Mouse (Mus musculus) bone marrow, adult 2 months (tissue): ENCODE results near the gene Ccdc78.

ENCODE experiments used
- CTCF ChIP-seq: fragments of 200-500 bp; IDR thresholded peaks from 2 replicates; pipeline ENCODE4 v1.5.1; 2011; ENCODE audit warnings: low read length, control low read depth; ENCODE audit not compliant: control insufficient read depth, insufficient read depth
- POLR2A ChIP-seq: fragments of 200-500 bp; IDR thresholded peaks from 2 replicates; pipeline ENCODE4 v1.6.1; 2011; ENCODE audit warnings: low read depth, mild to moderate bottlenecking, control low read depth, low read length, borderline replicate concordance; ENCODE audit not compliant: control insufficient read depth

DNA sequence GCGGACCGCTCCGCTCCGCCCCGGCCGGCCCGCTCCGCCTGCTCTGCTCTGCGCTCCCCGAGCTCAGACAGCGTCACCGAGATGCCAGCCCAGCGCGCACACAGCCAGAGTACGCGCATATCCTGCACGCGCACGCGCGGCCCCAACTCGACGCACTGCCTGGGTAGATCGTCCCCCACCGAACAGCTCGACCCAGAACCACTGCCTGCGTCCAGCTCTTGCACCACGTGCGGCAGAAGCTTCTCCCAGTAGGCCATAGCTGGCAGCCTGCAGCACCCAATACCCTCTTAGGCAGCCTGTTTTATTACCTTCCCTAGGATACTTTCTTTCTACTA is 50.7 kb downstream of the Ccdc78 start, which contains the start of gene Rhbdl1:
- 0 out of 2 replicates have a peak, but pooled peaks have one; percentile 15 for TF ChIP-seq POLR2A
- TF ChIP-seq CTCF, result no peak
